Mouse (Mus musculus) lung, postnatal 25 days (tissue): ENCODE results near the gene Satb2.
"Not testable (repeated sequence)": the region's sequence is repeated elsewhere in the genome, so short reads cannot be mapped to it uniquely, and the experiment has no call there.

ENCODE experiments used
- DNase-seq: peaks from one replicate; pipeline ENCODE4 v3.0.0; 2022; ENCODE audit warnings: low spot score

The Satb2 gene

GRCm38 (mm10) chr1:56833307-56833706 is 145.1 kb downstream of the Satb2 start:
- DNase-seq = no peak

GRCm38 (mm10) chr1:56832738-56833137 is 145.7 kb downstream of the Satb2 start:
- DNase-seq = no peak

GRCm38 (mm10) chr1:56822735-56823134 is 155.7 kb downstream of the Satb2 start:
- DNase-seq = no peak

GRCm38 (mm10) chr1:56822025-56822424 is 156.4 kb downstream of the Satb2 start:
- no peak for DNase-seq

- no peak for DNase-seq
Measured at GRCm38 (mm10) chr1:56813506-56813905, 164.9 kb downstream of the Satb2 start.

GRCm38 (mm10) chr1:56812961-56813360 is 165.5 kb downstream of the Satb2 start:
- no peak for DNase-seq

GRCm38 (mm10) chr1:56811486-56811885 is 167.0 kb downstream of the Satb2 start:
- peak; percentile 7 for DNase-seq

GRCm38 (mm10) chr1:56806006-56806405 is 172.4 kb downstream of the Satb2 start:
- DNase-seq = no peak

GRCm38 (mm10) chr1:56800611-56801010 is 177.8 kb downstream of the Satb2 start:
- DNase-seq = no peak

- DNase-seq = no peak
Measured at GRCm38 (mm10) chr1:56795016-56795608, 183.3 kb downstream of the Satb2 start.

- DNase-seq = no peak
Measured at GRCm38 (mm10) chr1:56789641-56790040, 188.8 kb downstream of the Satb2 start.

- not testable (repeated sequence) for DNase-seq
Measured at GRCm38 (mm10) chr1:56782139-56782538, 196.3 kb downstream of the Satb2 start.

GRCm38 (mm10) chr1:56764205-56764604 is 214.2 kb downstream of the Satb2 start:
- no peak for DNase-seq

GRCm38 (mm10) chr1:56761512-56761911 is 216.9 kb downstream of the Satb2 start:
- DNase-seq = no peak

GRCm38 (mm10) chr1:56753283-56753682 is 225.2 kb downstream of the Satb2 start:
- no peak for DNase-seq

GRCm38 (mm10) chr1:56750693-56751092 is 227.8 kb downstream of the Satb2 start:
- DNase-seq = no peak

- no peak for DNase-seq
Measured at GRCm38 (mm10) chr1:56749629-56750311, 228.7 kb downstream of the Satb2 start.

GRCm38 (mm10) chr1:56748876-56749493 is 229.5 kb downstream of the Satb2 start:
- no peak for DNase-seq
